Mouse (Mus musculus) gastrocnemius, postnatal 4 days (tissue): ENCODE results near the gene Tada3. TPM values are rescaled to one million over a fixed set of nuclear protein-coding genes. Genes with fewer than 3 reads are reported as not detected.

ENCODE experiments used
- DNase-seq, 2 experiments: peaks; one replicate each; pipeline ENCODE4 v3.0.0; 2021 to 2022; ENCODE audit warnings: low spot score in 2 of 2, mixed read lengths in 2 of 2
- total RNA-seq, 2 experiments: library from RNA; stranded (reverse); gene quantifications; 2 replicates each; pipeline ENCODE4 v1.2.3; 2021

The Tada3 gene
- total RNA-seq, 2 experiments from 2014 or later = 30.0 to 32.3 TPM

- DNase-seq = no peak
Measured at GRCm38 (mm10) chr6:113388960-113389359, 11.3 kb upstream of the Tada3 start, which contains the start of gene Ttll3. TSS of gene Ttll3 (plus strand) at chr6:113389260.

GRCm38 (mm10) chr6:113386025-113386424 lies 8.3 kb upstream of the Tada3 start:
- no peak for DNase-seq

GRCm38 (mm10) chr6:113385160-113385714 lies 7.6 kb upstream of the Tada3 start:
- DNase-seq = no peak

GRCm38 (mm10) chr6:113384351-113384927 lies 6.8 kb upstream of the Tada3 start:
- no peak for DNase-seq

GRCm38 (mm10) chr6:113380480-113380879 lies 2.8 kb upstream of the Tada3 start:
- no peak for DNase-seq

GRCm38 (mm10) chr6:113379246-113379645 lies 1.6 kb upstream of the Tada3 start:
- DNase-seq = no peak

GRCm38 (mm10) chr6:113377172-113377495 lies 549 bp downstream of the Tada3 start:
- no peak for DNase-seq

- DNase-seq = no peak
Measured at GRCm38 (mm10) chr6:113373491-113373890, 4.2 kb downstream of the Tada3 start.

- DNase-seq = no peak
Measured at GRCm38 (mm10) chr6:113370194-113370929, 7.3 kb downstream of the Tada3 start.

GRCm38 (mm10) chr6:113368577-113368976 lies 9.1 kb downstream of the Tada3 start:
- no peak for DNase-seq

GRCm38 (mm10) chr6:113368124-113368523 lies 9.6 kb downstream of the Tada3 start:
- DNase-seq = no peak

GRCm38 (mm10) chr6:113367574-113367973 lies 10.1 kb downstream of the Tada3 start:
- DNase-seq = no peak

GRCm38 (mm10) chr6:113366639-113367038 lies 11.0 kb downstream of the Tada3 start:
- DNase-seq = no peak

- no peak for DNase-seq
Measured at GRCm38 (mm10) chr6:113364518-113365135, 13.1 kb downstream of the Tada3 start.

- DNase-seq = no peak
Measured at GRCm38 (mm10) chr6:113362241-113362640, 15.4 kb downstream of the Tada3 start.

GRCm38 (mm10) chr6:113361476-113361875 lies 16.2 kb downstream of the Tada3 start:
- no peak for DNase-seq

GRCm38 (mm10) chr6:113353696-113354095 lies 24.0 kb downstream of the Tada3 start:
- DNase-seq = no peak

GRCm38 (mm10) chr6:113352820-113353219 lies 24.9 kb downstream of the Tada3 start:
- DNase-seq = no peak

GRCm38 (mm10) chr6:113351653-113352052 lies 26.0 kb downstream of the Tada3 start:
- no peak for DNase-seq

GRCm38 (mm10) chr6:113351161-113351560 lies 26.5 kb downstream of the Tada3 start:
- no peak for DNase-seq

GRCm38 (mm10) chr6:113350538-113350937 lies 27.1 kb downstream of the Tada3 start:
- DNase-seq = no peak

GRCm38 (mm10) chr6:113346897-113347296 lies 30.8 kb downstream of the Tada3 start:
- no peak for DNase-seq
